ENCODE assay signal across 16 mouse cellular contexts in the genomic region with DNA sequence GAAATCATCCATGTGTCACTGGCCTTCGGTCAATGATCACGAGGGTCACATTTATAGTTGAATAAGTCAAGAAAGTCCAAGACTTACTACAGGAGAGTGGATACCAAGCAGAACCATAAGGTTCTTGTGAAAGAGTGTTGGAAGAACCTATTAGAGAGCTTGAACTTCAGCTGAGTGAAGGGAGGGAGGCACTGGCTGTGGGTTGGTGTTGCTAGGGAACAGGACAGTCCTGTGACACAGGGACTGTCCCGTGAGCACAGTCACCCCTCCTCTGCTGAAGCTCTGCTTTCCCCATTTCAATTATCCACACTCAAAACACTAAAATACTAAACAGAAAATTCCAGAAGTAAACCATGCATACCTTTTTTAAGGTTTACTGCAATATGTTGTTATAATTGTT. TPM values are rescaled to one million over a fixed set of nuclear protein-coding genes. Genes with fewer than 3 reads are reported as not detected.
"Had no signal": no experiment of that assay in that cellular context is flagged by ENCODE, and none has a peak within 500 bp of the region (broad histone marks: within the 10 kb centered on the region; RNA-seq: fewer than 3 reads in every experiment).

No protein-coding gene starts in this region.

RNA-seq across cellular contexts. Expression of a gene that starts 40.3 kb away (rescaled TPM):
- total RNA-seq: megakaryocyte, adult 5-6 weeks; megakaryocyte-erythroid progenitor cell, adult 5-6 weeks had no signal
- polyA plus RNA-seq: liver, postnatal 0 days; lung, adult 2 months; lung, embryonic 16.5 days; midbrain, embryonic 10.5 days; midbrain, embryonic 14.5 days; midbrain, embryonic 16.5 days; myocyte; neural tube, embryonic 11.5 days; neural tube, embryonic 13.5 days; neural tube, embryonic 15.5 days; small intestine, adult 2 months; stomach, embryonic 14.5 days; stomach, embryonic 16.5 days; thymus, postnatal 0 days had no signal

RNA-seq across cellular contexts. Expression of a gene that starts 58.3 kb away (rescaled TPM):
- total RNA-seq: megakaryocyte, adult 5-6 weeks; megakaryocyte-erythroid progenitor cell, adult 5-6 weeks had no signal
- polyA plus RNA-seq: liver, postnatal 0 days; lung, adult 2 months; lung, embryonic 16.5 days; midbrain, embryonic 10.5 days; midbrain, embryonic 14.5 days; midbrain, embryonic 16.5 days; myocyte; neural tube, embryonic 11.5 days; neural tube, embryonic 13.5 days; neural tube, embryonic 15.5 days; small intestine, adult 2 months; stomach, embryonic 14.5 days; stomach, embryonic 16.5 days; thymus, postnatal 0 days had no signal
